Mouse (Mus musculus): ENCODE measurements at regions not wholly inside any gene's neighbourhood (a gene's known extent, or its start where the extent isn't known, plus 50 kb on each side); places are given as distances from the start of the nearest gene placed in this dataset.

DNA sequence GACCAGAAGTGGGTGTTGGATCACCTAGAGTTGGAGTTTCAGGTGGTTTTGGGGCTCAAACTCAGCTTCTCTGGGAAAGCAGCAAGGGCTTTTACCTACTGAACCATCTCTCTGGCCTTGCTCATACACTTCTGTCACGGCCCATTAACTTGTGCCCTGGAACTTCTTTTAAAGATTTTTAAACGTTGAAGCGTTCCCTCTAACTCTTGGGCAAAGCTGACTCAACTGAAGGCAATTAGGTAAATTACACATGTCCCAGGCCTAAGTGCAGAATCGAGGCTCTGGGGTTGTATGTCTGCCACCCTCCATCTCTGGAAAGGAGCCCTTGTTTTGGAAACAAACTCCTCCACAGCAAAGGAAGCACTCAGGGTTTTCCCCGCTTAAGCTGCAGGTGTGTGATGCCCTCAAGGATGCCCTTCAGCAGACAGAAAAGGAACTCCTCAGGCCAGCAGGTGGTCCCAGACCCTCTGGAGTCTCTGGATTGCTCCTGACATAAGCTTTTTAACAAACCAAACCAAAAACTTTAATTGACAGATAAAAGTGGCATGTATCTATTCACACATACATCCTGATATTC, 58.5 kb upstream of the Ptch1 start:
- TF ChIP-seq GATA1 (IDR thresholded peaks at IDR 0.05; ENCODE audit: borderline replicate concordance, low read length) (no peak), FLI1 (IDR thresholded peaks at IDR 0.05; ENCODE audit: low read length) (no peak)
